Mouse (Mus musculus): ENCODE data around the gene Cript. TPM values are rescaled to one million over a fixed set of nuclear protein-coding genes. Genes with fewer than 3 reads are reported as not detected.
"Not testable (repeated sequence)": the region's sequence is repeated elsewhere in the genome, so short reads cannot be mapped to it uniquely, and the experiment has no call there.

Gene Cript
- polyA plus RNA-seq, 1 experiment from 2014 or later, result 138 TPM

GRCm38 (mm10) chr17:87078217-87078616 is 52.9 kb downstream of the Cript start:
- 95% methylated on average over 17 of the region's 17 CpGs for WGBS

GRCm38 (mm10) chr17:87080724-87081123 is 55.4 kb downstream of the Cript start:
- Histone ChIP-seq H3K4me1 (replicated peaks) (no peaks in the 10 kb centered on the region), H3K27me3 (replicated peaks) (no peaks in the 10 kb centered on the region), H3K4me3 (replicated peaks) (no peak overlapping the region), H3K27ac (no peak overlapping the region), H3K9ac (no peak overlapping the region), H3K4me2 (replicated peaks) (no peak overlapping the region), H3K9me3 (no peaks in the 10 kb centered on the region), H3K36me3 (no peaks in the 10 kb centered on the region)
- ATAC-seq, result no peak
- WGBS, result 89% methylated on average over 7 of the region's 7 CpGs

More at GRCm38 (mm10) chr17:87078217-87078616, 52.9 kb downstream of the Cript start:
- not testable (repeated sequence) for ATAC-seq; H3K36me3 ChIP-seq; H3K9ac ChIP-seq; H3K4me2 ChIP-seq (replicated peaks); H3K9me3 ChIP-seq; H3K4me1 ChIP-seq (replicated peaks); H3K27me3 ChIP-seq (replicated peaks); H3K27ac ChIP-seq; H3K4me3 ChIP-seq (replicated peaks)

GRCm38 (mm10) chr17:87082547-87082946 is 57.2 kb downstream of the Cript start:
- no peak overlapping the region for H3K9ac ChIP-seq

GRCm38 (mm10) chr17:87083671-87084070 is 58.3 kb downstream of the Cript start:
- no peak for ATAC-seq
- H3K9me3 ChIP-seq, result no peaks in the 10 kb centered on the region
- no peak overlapping the region for H3K4me2 ChIP-seq (replicated peaks)
- no peaks in the 10 kb centered on the region for H3K36me3 ChIP-seq
- 86% methylated on average over 5 of the region's 5 CpGs for WGBS
- no peaks in the 10 kb centered on the region for H3K27me3 ChIP-seq (replicated peaks)
- H3K9ac ChIP-seq, result no peak overlapping the region
- H3K4me1 ChIP-seq (replicated peaks), result no peaks in the 10 kb centered on the region
- H3K27ac ChIP-seq, result no peak overlapping the region
- H3K4me3 ChIP-seq (replicated peaks), result no peak overlapping the region

More at GRCm38 (mm10) chr17:87082547-87082946, 57.2 kb downstream of the Cript start:
- no peak overlapping the region for H3K4me2 ChIP-seq (replicated peaks)
- H3K9me3 ChIP-seq, result no peaks in the 10 kb centered on the region
- H3K27ac ChIP-seq, result no peak overlapping the region
- no peak for ATAC-seq
- H3K36me3 ChIP-seq, result no peaks in the 10 kb centered on the region
- WGBS, result 73% methylated on average over 4 of the region's 4 CpGs
- H3K4me1 ChIP-seq (replicated peaks), result no peaks in the 10 kb centered on the region
- no peaks in the 10 kb centered on the region for H3K27me3 ChIP-seq (replicated peaks)
- H3K4me3 ChIP-seq (replicated peaks), result no peak overlapping the region

Other genes starting within 250 kb of the Cript start
- gene Tmem247, start 108.2 kb upstream of the Cript start, polyA plus RNA-seq (2015; fragmentation: Nextera tagmentation; extraction: Ambion mirVana), result not detected in 2 replicates
- not detected in 2 replicates for gene Atp6v1e2, start 77.7 kb upstream of the Cript start, polyA plus RNA-seq (2015; fragmentation: Nextera tagmentation; extraction: Ambion mirVana)
- 11.2 and 11.6 TPM in 2 replicates for gene Rhoq, start 62.5 kb upstream of the Cript start, polyA plus RNA-seq (2015; fragmentation: Nextera tagmentation; extraction: Ambion mirVana)
- gene Pigf, start 144 bp upstream of the Cript start, polyA plus RNA-seq (2015; fragmentation: Nextera tagmentation; extraction: Ambion mirVana), result 55.2 and 57.4 TPM in 2 replicates
- 9.2 and 10.7 TPM in 2 replicates for gene Socs5, start 82.1 kb downstream of the Cript start, polyA plus RNA-seq (2015; fragmentation: Nextera tagmentation; extraction: Ambion mirVana)
- 117 and 139 TPM in 2 replicates for gene Mcfd2, start 240.4 kb downstream of the Cript start, polyA plus RNA-seq (2015; fragmentation: Nextera tagmentation; extraction: Ambion mirVana)